In the genomic region with DNA sequence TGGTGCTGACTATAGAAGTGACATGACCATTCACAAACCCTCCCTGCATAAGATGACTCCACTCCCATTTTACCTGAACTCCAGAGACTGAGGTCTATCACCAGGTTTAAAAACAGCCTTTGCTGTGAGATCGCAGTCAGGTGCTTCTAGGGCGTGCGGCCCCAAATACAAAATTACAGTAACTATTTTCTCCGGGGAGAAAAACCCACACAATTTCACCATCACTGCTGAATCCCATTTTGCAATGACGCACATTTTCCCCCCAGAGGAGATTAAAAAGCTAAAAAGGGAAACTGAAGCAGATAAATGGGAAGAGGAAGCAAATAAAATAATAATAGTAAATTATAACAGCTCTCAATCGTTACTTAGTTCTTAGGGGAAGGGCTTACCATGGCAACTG, we compare ENCODE assay signal across 25 mouse cellular contexts. TPM values are rescaled to one million over a fixed set of nuclear protein-coding genes. Genes with fewer than 3 reads are reported as not detected.
DNase-seq lines count a peak whose midpoint lies in the region; ATAC-seq and TF ChIP-seq lines count a peak whose summit lies in the region.
"Had no signal": no experiment of that assay in that cellular context is flagged by ENCODE, and none has a peak within 500 bp of the region (broad histone marks: within the 10 kb centered on the region; RNA-seq: fewer than 3 reads in every experiment).

No protein-coding gene starts in this region.

- H3K4me2 ChIP-seq in lung, postnatal 0 days (replicated peaks; ENCODE audit: low read depth, low read length): no peak overlapping the region
- H3K4me2 ChIP-seq: forebrain, embryonic 13.5 days; heart, embryonic 13.5 days; hindbrain, embryonic 12.5 days; hindbrain, embryonic 15.5 days had no signal

- no peak overlapping the region for H3K27ac ChIP-seq in lung, postnatal 0 days (ENCODE audit: low read length)
- peak overlapping the region; percentile 60 for H3K27ac ChIP-seq in bone marrow macrophage, adult 2 months (ENCODE audit: insufficient read depth, low read depth, low read length)
- H3K27ac ChIP-seq: forebrain, embryonic 10.5 days; forebrain, embryonic 13.5 days; heart, adult 2 months; heart, embryonic 10.5 days; heart, embryonic 13.5 days; hindbrain, embryonic 12.5 days; hindbrain, embryonic 15.5 days had no signal

- 68% methylated on average over 6 of the region's 6 CpGs for WGBS in lung, postnatal 0 days

- no peak for TF ChIP-seq POLR2A in bone marrow macrophage, adult 2 months (IDR thresholded peaks at IDR 0.05; ENCODE audit: borderline replicate concordance, low read depth, low read length)

- H3K36me3 ChIP-seq in lung, postnatal 0 days (ENCODE audit: insufficient read depth, low read length): no peaks in the 10 kb centered on the region
- H3K36me3 ChIP-seq: forebrain, embryonic 10.5 days; heart, embryonic 10.5 days; heart, embryonic 13.5 days; hindbrain, embryonic 12.5 days; hindbrain, embryonic 15.5 days had no signal

- TF ChIP-seq EP300 in lung, postnatal 0 days (IDR thresholded peaks at IDR 0.05): no peak

- H3K4me1 ChIP-seq in lung, postnatal 0 days (ENCODE audit: insufficient read depth, low read depth, low read length): no peaks in the 10 kb centered on the region; the same call in 1 of the 2 replicates
- H3K4me1 ChIP-seq in bone marrow macrophage, adult 2 months (ENCODE audit: control insufficient read depth, insufficient read depth, low read length): peaks cover 10% of the 10 kb centered on the region

- DNase-seq in lung, postnatal 0 days (ENCODE audit: low spot score): peak; percentile 8
- no peak for DNase-seq in lung, postnatal 25 days (ENCODE audit: low spot score)
- DNase-seq in ovary, postnatal 10 days (ENCODE audit: low spot score): no peak
- no peak for DNase-seq in cerebellum, postnatal 4 days (ENCODE audit: low spot score in 2 of 2)
- DNase-seq: adrenal gland, postnatal 10 days; adrenal gland, postnatal 36 days; cerebellum, adult 11-12 months; cerebellum, adult 8-10 months; cerebellum, postnatal 10 days; cerebellum, postnatal 36 days; gastrocnemius, postnatal 10 days; gastrocnemius, postnatal 36 days; heart, adult 2 months; heart, postnatal 14 days had no signal

- no peaks in the 10 kb centered on the region for H3K9me3 ChIP-seq in lung, postnatal 0 days (ENCODE audit: low read length)
- H3K9me3 ChIP-seq: forebrain, embryonic 10.5 days; forebrain, embryonic 13.5 days; heart, embryonic 10.5 days; heart, embryonic 13.5 days; hindbrain, embryonic 12.5 days; hindbrain, embryonic 15.5 days had no signal

- TF ChIP-seq CTCF in lung, postnatal 0 days (IDR thresholded peaks at IDR 0.05): no peak
- TF ChIP-seq CTCF in bone marrow macrophage, adult 2 months (IDR thresholded peaks at IDR 0.05; ENCODE audit: low read depth, low read length): no peak

- H3K9ac ChIP-seq in lung, postnatal 0 days (replicated peaks; ENCODE audit: low read depth): no peak overlapping the region
- H3K9ac ChIP-seq: forebrain, embryonic 13.5 days; heart, embryonic 13.5 days; hindbrain, embryonic 12.5 days; hindbrain, embryonic 15.5 days had no signal

- H3K4me3 ChIP-seq in lung, postnatal 0 days (ENCODE audit: low read depth, low read length): no peak overlapping the region
- H3K4me3 ChIP-seq in bone marrow macrophage, adult 2 months (ENCODE audit: insufficient read depth, low read length): no peak overlapping the region
- H3K4me3 ChIP-seq: forebrain, embryonic 10.5 days; forebrain, embryonic 13.5 days; heart, adult 2 months; heart, embryonic 10.5 days; heart, embryonic 13.5 days; hindbrain, embryonic 12.5 days; hindbrain, embryonic 15.5 days had no signal

- H3K27me3 ChIP-seq in lung, postnatal 0 days (replicated peaks; ENCODE audit: insufficient read depth, low read length): no peaks in the 10 kb centered on the region
- H3K27me3 ChIP-seq: forebrain, embryonic 13.5 days; hindbrain, embryonic 12.5 days; hindbrain, embryonic 15.5 days had no signal

- ATAC-seq in lung, postnatal 0 days: no peak
- ATAC-seq in granulocyte monocyte progenitor cell, adult 5-6 weeks (replicated peaks; ENCODE audit: poor library complexity, severe bottlenecking): peak; percentile 74
- ATAC-seq in megakaryocyte progenitor cell, adult 5-6 weeks (replicated peaks; ENCODE audit: poor library complexity): peak; percentile 62
- ATAC-seq: forebrain, embryonic 13.5 days; forebrain, embryonic 16.5 days; Patski had no signal

RNA-seq across cellular contexts. Expression of a gene that starts 27.4 kb away (rescaled TPM):
- 7.5 and 8.6 TPM in 2 replicates for polyA plus RNA-seq in lung, postnatal 0 days (2015; fragmentation: Nextera tagmentation; extraction: Ambion mirVana)
- polyA plus RNA-seq in bone marrow macrophage, adult 2 months (2012; ENCODE audit: insufficient read depth, insufficient read length, missing spikeins): 18.1 and 18.2 TPM in 2 replicates
- 6.1 and 12.2 TPM in 2 replicates for total RNA-seq in granulocyte monocyte progenitor cell, adult 5-6 weeks (2014; fragmentation: Nextera tagmentation)
- total RNA-seq in granulocyte monocyte progenitor cell, adult 5-6 weeks (2017): 4.0 and 5.3 TPM in 2 replicates
- total RNA-seq in megakaryocyte progenitor cell, adult 5-6 weeks (2015): 5.9 and 7.6 TPM in 2 replicates
- 4.5 and 6.7 TPM in 2 replicates for total RNA-seq in megakaryocyte progenitor cell, adult 5-6 weeks (2017)

RNA-seq across cellular contexts. Expression of a gene that starts 37.7 kb away (rescaled TPM):
- polyA plus RNA-seq in lung, postnatal 0 days (2015; fragmentation: Nextera tagmentation; extraction: Ambion mirVana): 30.2 and 31.2 TPM in 2 replicates
- polyA plus RNA-seq in bone marrow macrophage, adult 2 months (2012; ENCODE audit: insufficient read depth, insufficient read length, missing spikeins): 44.9 and 47.7 TPM in 2 replicates
- 66.9 and 88.2 TPM in 2 replicates for total RNA-seq in granulocyte monocyte progenitor cell, adult 5-6 weeks (2014; fragmentation: Nextera tagmentation)
- total RNA-seq in granulocyte monocyte progenitor cell, adult 5-6 weeks (2017): 61.4 and 71.8 TPM in 2 replicates
- 106 and 109 TPM in 2 replicates for total RNA-seq in megakaryocyte progenitor cell, adult 5-6 weeks (2015)
- total RNA-seq in megakaryocyte progenitor cell, adult 5-6 weeks (2017): 55.6 and 61.3 TPM in 2 replicates
